7 mouse cellular contexts compared by ENCODE assay signal in genomic region chr15:96551569-96552380, GRCm38 (mm10).
DNase-seq lines count a peak whose midpoint lies in the region; ATAC-seq and TF ChIP-seq lines count a peak whose summit lies in the region.

No protein-coding gene starts in this region.

- H3K27me3 ChIP-seq in liver, postnatal 0 days (ENCODE audit: insufficient read depth, low read length), result no peaks in the 10 kb centered on the region

- peaks cover 2% of the 10 kb centered on the region; the same call in 1 of the 2 replicates for H3K4me1 ChIP-seq in liver, postnatal 0 days (ENCODE audit: insufficient read depth)

- WGBS in liver, postnatal 0 days (ENCODE audit: insufficient replicate concordance), result 57% methylated on average over 9 of the region's 9 CpGs

- H3K4me3 ChIP-seq in liver, postnatal 0 days (ENCODE audit: low read depth, low read length), result no peak overlapping the region

- peak; percentile 91 for ATAC-seq in erythroblast, adult 5-6 weeks (replicated peaks; ENCODE audit: low FRiP score, poor library complexity, severe bottlenecking)
- ATAC-seq in liver, postnatal 0 days, result peak; percentile 78
- ATAC-seq in neutrophil, adult 5-6 weeks (ENCODE audit: extremely low read depth, insufficient number of reproducible peaks, low FRiP score, poor library complexity, severe bottlenecking), result peak; percentile 98

- no peak overlapping the region for H3K27ac ChIP-seq in liver, postnatal 0 days (ENCODE audit: low read depth)

- no peaks in the 10 kb centered on the region for H3K9me3 ChIP-seq in liver, postnatal 0 days (ENCODE audit: low read length)

- intact Hi-C loops in heart, postnatal 25 days (cut with DNase I), result no loop called here

- no peak overlapping the region for H3K4me2 ChIP-seq in liver, postnatal 0 days (ENCODE audit: low read depth, low read length)

- H3K36me3 ChIP-seq in liver, postnatal 0 days (replicated peaks; ENCODE audit: insufficient read depth, low read length), result no peaks in the 10 kb centered on the region

- peak; percentile 96 for TF ChIP-seq CTCF in liver, postnatal 0 days (IDR thresholded peaks at IDR 0.05; ENCODE audit: low read depth)

- TF ChIP-seq EP300 in liver, postnatal 0 days (IDR thresholded peaks at IDR 0.05; ENCODE audit: low read depth), result no peak

- H3K9ac ChIP-seq in liver, postnatal 0 days (replicated peaks), result no peak overlapping the region

- DNase-seq in MEL-GATA-1-ER (ENCODE audit: extremely low read depth, low read depth), result peak; percentile 72
- peak; percentile 86 for DNase-seq in brain, adult 2 months (ENCODE audit: low read depth, low spot score)
- DNase-seq in heart, postnatal 25 days (ENCODE audit: low spot score), result peak; percentile 14
- peak; percentile 54 to 78 for DNase-seq in kidney, postnatal 36 days
- peak; percentile 46 for DNase-seq in liver, postnatal 0 days

Comparison
In these comparisons a context has a peak if more than half of its experiments do, and no peak if none do; other contexts are left out.
1. DNase-seq: peak in every context shown above with its lines; median percentile 86 in brain, adult 2 months; 72 in MEL-GATA-1-ER; 66 in kidney, postnatal 36 days; 46 in liver, postnatal 0 days; 14 in heart, postnatal 25 days.